Mouse (Mus musculus) liver, adult 2 months (tissue): ENCODE results near the gene Grk5.

Source experiments
- CTCF ChIP-seq: fragments of 200-500 bp; IDR thresholded peaks from 2 replicates; pipeline ENCODE4 v1.5.1; 2011; ENCODE audit warnings: low read depth, low read length, control low read depth
- POLR2A ChIP-seq: fragments of 200-500 bp; IDR thresholded peaks from 2 replicates; pipeline ENCODE4 v1.6.1; 2011; ENCODE audit warnings: low read length, control low read depth; ENCODE audit not compliant: insufficient read depth; ENCODE audit errors: extremely low read depth

DNA sequence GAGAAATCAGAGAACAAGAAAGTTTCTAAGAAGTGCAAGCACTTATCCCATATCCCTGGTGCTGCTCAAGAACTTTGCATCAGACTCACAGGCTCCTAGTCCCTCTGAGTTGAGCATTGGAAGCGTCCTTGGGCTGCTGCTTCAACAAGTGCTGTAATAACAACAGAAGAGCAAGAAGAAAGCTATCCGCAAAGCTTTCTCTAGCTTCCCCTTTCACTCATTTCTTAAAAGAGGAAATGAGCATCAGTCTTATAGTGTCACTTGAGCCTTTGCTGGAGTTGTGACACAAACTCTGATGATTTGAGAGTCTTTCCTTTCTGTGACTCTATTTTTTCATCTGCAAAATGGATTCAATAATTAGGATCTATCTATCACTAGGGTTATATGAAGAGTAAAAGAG, 92.3 kb downstream of the Grk5 start:
- TF ChIP-seq POLR2A (no peak), CTCF (no peak)
